Mouse (Mus musculus) adrenal gland, postnatal 36 days (tissue): ENCODE results near the gene Pwwp2a. TPM values are rescaled to one million over a fixed set of nuclear protein-coding genes. Genes with fewer than 3 reads are reported as not detected.

ENCODE experiments used
- DNase-seq, 2 experiments: peaks; one replicate each; pipeline ENCODE4 v3.0.0; 2021; ENCODE audit warnings: mixed read lengths in 1 of 2
- total RNA-seq, 2 experiments: library from RNA; stranded (reverse); gene quantifications; 2 replicates each; pipeline ENCODE4 v1.2.3; 2021

The Pwwp2a gene
- total RNA-seq, 2 experiments from 2014 or later: 32.4 to 37.3 TPM

- DNase-seq: no peak
Observed at GRCm38 (mm10) chr11:43723411-43723810, 41.6 kb downstream of the Pwwp2a start.

- no peak for DNase-seq
Observed at GRCm38 (mm10) chr11:43727796-43728195, 46.0 kb downstream of the Pwwp2a start.

GRCm38 (mm10) chr11:43728737-43729301 is 47.0 kb downstream of the Pwwp2a start:
- DNase-seq: peak in 1 of 2 experiments; percentile 11

- peak; percentile 97 to 98 for DNase-seq
Observed at GRCm38 (mm10) chr11:43747233-43748226, 65.7 kb downstream of the Pwwp2a start, which contains the start of gene Ttc1. Gene Ttc1 (minus strand): TSS chr11:43748008.

DNA sequence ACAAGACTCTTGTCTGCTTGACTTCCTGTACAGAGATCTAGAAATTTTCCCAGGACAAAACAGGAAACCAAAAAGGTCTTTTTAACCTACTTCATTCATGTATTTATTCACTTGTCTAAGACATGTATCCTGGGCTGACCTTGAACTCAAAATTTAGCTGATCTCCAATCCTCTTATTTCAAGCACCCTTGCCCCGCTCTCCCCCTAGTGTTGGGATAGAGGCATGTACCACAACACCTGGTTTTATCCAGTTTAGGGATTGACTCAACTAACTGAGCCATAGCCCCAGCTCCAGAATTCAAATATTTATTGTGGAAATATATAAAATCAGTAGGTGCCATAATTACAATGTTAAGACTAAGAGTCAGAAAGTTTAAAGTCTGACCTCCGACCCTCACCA is 69.7 kb downstream of the Pwwp2a start:
- peak in 1 of 2 experiments; percentile 13 for DNase-seq

DNA sequence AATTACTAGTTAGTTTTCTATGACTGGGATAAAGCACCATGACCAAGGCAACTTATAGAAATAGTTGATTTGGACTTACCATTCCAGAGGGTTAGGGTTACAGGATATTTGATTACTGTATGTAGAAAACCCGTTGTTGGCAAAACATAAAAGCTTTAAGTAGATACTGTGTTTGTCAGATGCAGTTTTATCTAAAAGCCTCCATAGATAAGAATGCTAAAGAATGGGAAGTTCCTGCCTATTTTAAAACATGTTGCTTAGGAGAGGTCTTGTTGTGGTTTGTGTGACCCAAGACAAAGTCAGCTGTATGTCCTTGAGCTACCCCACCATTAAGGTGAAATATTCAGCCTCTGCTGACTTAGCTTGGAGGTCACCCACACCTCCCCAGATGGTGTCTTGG is 72.8 kb downstream of the Pwwp2a start:
- DNase-seq: no peak

GRCm38 (mm10) chr11:43755411-43755810 is 73.6 kb downstream of the Pwwp2a start:
- no peak for DNase-seq

GRCm38 (mm10) chr11:43758436-43758835 is 76.6 kb downstream of the Pwwp2a start:
- peak in 1 of 2 experiments; percentile 12 for DNase-seq

DNA sequence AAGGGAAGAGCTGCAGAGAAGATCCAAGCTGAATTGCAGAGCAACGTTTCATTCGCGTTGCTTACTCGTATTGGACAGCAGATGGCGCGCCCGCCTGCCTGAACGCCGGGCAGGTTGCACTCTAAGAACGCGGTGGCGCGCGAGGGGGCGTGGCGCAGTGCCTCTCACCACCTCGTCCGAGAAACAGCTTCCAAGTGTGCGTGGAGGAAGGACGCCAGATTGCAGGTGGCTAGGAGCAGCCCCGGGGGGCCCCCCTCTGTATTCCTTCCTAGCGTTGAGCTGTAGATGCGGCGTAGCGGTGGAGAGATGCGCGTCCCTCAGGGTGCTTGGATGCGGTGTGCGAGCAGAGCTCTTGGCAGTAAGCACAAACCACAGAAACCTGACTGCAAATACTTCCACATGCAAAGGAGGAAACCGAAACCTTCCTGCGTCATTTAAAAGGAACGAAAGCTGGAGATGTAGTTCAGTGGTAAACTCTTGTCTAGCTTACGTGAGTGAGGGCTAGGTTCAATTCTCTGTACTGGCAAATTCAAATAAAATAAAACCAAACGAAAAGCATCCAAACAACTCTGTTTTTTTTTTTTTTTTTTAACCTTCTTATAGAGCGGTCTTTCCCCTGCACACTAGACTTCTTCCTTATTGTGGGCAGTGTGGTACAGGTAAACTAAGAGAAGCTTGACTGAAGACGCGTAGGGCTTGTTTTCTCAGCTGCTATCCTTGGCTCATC is 85.3 kb downstream of the Pwwp2a start:
- peak; percentile 79 to 84 for DNase-seq

DNA sequence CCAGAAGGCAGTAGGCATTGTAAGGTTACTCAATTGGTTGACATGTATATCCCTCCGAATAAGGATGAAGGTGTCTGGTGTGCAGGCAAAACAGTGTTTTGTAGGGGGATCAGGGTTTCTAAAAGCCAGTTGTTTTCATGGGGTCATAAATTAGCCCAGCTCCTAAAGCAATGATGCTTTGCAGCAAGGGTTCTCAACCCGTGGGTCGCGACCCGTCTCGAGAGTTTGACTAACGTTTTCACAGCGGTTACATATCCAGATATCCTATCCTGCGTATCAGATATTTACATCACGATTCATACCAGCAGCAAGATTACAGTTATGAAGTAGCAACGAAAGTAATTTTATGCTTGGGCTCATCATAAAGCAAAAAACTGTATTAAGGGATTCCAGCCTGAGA is 86.0 kb downstream of the Pwwp2a start:
- DNase-seq: no peak

DNA sequence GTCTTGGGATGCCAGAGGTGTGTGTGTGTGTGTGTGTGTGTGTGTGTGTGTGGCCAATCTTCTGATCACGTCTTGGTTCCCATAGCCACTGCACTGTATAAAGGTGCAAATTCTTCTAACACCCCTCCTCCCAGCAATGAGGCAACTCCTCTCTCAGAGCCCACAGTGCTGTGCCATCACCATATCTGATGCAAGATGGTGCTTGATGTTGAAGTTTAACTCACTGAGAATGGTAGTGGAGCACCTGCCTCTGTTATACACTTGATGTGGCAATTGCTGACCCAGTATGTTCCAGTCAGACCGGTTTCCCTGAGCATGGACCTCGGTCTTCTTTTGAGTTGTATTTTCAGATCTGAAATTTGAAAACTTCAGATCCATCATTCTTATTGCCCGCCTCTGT is 88.3 kb downstream of the Pwwp2a start:
- DNase-seq: no peak

Other genes starting within 250 kb of the Pwwp2a start
- gene Slu7, start 248.3 kb upstream of the Pwwp2a start, total RNA-seq: 10 to 100 TPM; 42.7 to 43.1 TPM
- gene C1qtnf2, start 207.7 kb upstream of the Pwwp2a start, total RNA-seq: 10 to 100 TPM in 1 of 2 experiments, 1 to 10 TPM in 1; 4.7 to 11.3 TPM
- 1 to 10 TPM; 2.1 TPM for gene Ccnjl, start 153.2 kb upstream of the Pwwp2a start, total RNA-seq
- gene 4933415A04Rik, start 95.0 kb upstream of the Pwwp2a start, total RNA-seq: 1 to 10 TPM in 1 of 2 experiments, under 1 TPM in 1; 0.36 to 1.0 TPM
- not detected for gene Fabp6, start 80.5 kb upstream of the Pwwp2a start, total RNA-seq
- 10 to 100 TPM; 60.6 to 66.6 TPM for gene Ttc1, start 66.0 kb downstream of the Pwwp2a start, total RNA-seq
- gene Adra1b, start 219.2 kb downstream of the Pwwp2a start, total RNA-seq: 1 to 10 TPM; 2.7 to 2.9 TPM